Mouse (Mus musculus): Measurements from ENCODE around the gene BC025920.

- TF ChIP-seq CTCF (IDR thresholded peaks at IDR 0.05; ENCODE audit: low read depth) (no peak), EP300 (IDR thresholded peaks at IDR 0.05; ENCODE audit: low read depth) (no peak)
Measured at GRCm38 (mm10) chr10:81557491-81557890, 48.6 kb upstream of the BC025920 start.

Measured in heart, postnatal 0 days (tissue).